Mouse (Mus musculus) intestine, embryonic 16.5 days (tissue): Measurements from ENCODE around the gene Mfsd12. TPM values are rescaled to one million over a fixed set of nuclear protein-coding genes. Genes with fewer than 3 reads are reported as not detected.
A peak's percentile ranks its signal among the peaks of the same experiment; 100 is the strongest.

Experiments
- ATAC-seq: fragments of 200-750 bp; cut with Nextera tagmentation; 2 replicates; pipeline ENCODE4 v1.8.0; 2017; ENCODE audit warnings: moderate TSS enrichment, moderate library complexity
- H3K27ac ChIP-seq: fragments of 300-500 bp; sonication (generic); 2 replicates; pipeline ENCODE4 v1.5.1; 2014; ENCODE audit warnings: mild to moderate bottlenecking, low read length
- H3K27me3 ChIP-seq: fragments of 300-500 bp; sonication (generic); replicated peaks from 2 replicates; pipeline ENCODE4 v1.6.1; 2014; ENCODE audit warnings: low read length, control low read depth, mixed read lengths; ENCODE audit not compliant: control insufficient read depth, insufficient read depth
- H3K36me3 ChIP-seq: fragments of 300-500 bp; sonication (generic); 2 replicates; pipeline ENCODE4 v1.6.1; 2014; ENCODE audit warnings: low read length, control low read depth; ENCODE audit not compliant: control insufficient read depth, insufficient read depth
- H3K4me1 ChIP-seq: fragments of 300-500 bp; sonication (generic); 2 replicates; pipeline ENCODE4 v1.6.1; 2014; ENCODE audit warnings: low read length, control low read depth, mixed read lengths; ENCODE audit not compliant: control insufficient read depth, insufficient read depth
- H3K4me2 ChIP-seq: fragments of 300-500 bp; sonication (generic); 2 replicates; pipeline ENCODE4 v1.6.1; 2014; ENCODE audit warnings: low read depth, low read length, control low read depth
- H3K4me3 ChIP-seq: fragments of 300-500 bp; sonication (generic); 2 replicates; pipeline ENCODE4 v1.5.1; 2014; ENCODE audit warnings: mild to moderate bottlenecking, low read length
- H3K9ac ChIP-seq: fragments of 300-500 bp; sonication (generic); 2 replicates; pipeline ENCODE4 v1.6.1; 2014; ENCODE audit warnings: low read depth, low read length
- H3K9me3 ChIP-seq: fragments of 300-500 bp; sonication (generic); 2 replicates; pipeline ENCODE4 v1.6.1; 2016; ENCODE audit warnings: low read length, control low read depth; ENCODE audit not compliant: control insufficient read depth
- WGBS: fragments of 180-500 bp; shearing (Covaris S2); extraction: QIAGEN DNeasy Blood & Tissue Kit; methylation state at CpG from one replicate; pipeline ENCODE4 v1.1.7; 2014; 5-methylcytosine and 5-hydroxymethylcytosine counted together
- polyA plus RNA-seq: library from polyadenylated mRNA; unstranded; fragments of >200 nt; fragmentation: Nextera tagmentation; extraction: Ambion mirVana; gene quantifications from 2 replicates; pipeline ENCODE4 v1.2.1, GENCODE M21; 2015

The Mfsd12 gene
- polyA plus RNA-seq, 1 experiment from 2014 or later, result 21.6 TPM

DNA sequence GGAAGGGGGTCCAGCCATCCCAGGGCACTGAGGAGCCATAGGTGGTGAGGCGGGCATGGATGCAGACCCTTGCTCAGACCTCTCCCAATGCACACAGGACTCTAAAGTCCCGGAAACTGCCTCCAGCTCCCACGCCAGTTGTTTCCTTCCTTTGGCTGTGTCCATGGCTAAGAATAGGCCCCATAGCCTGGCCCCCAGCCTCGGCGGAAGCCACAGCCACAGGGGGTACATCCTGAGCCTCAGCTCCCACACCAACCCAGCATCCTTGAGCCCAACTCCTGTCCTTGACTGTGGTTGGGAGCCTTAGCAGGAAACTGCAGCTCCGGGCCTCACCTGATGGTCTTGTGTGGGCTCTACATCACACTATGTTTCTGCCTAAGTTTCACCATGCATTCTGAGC, 30.4 kb upstream of the Mfsd12 start:
- 87% methylated on average over 6 of the region's 6 CpGs for WGBS
- Histone ChIP-seq H3K27ac (peak overlapping the region; percentile 23; the same call in 1 of the 2 replicates), H3K36me3 (peaks cover 46% of the 10 kb centered on the region), H3K9me3 (no peaks in the 10 kb centered on the region), H3K4me3 (no peak overlapping the region), H3K4me2 (no peak overlapping the region), H3K4me1 (peaks cover 34% of the 10 kb centered on the region), H3K9ac (no peak overlapping the region), H3K27me3 (no peaks in the 10 kb centered on the region)
- no peak for ATAC-seq

DNA sequence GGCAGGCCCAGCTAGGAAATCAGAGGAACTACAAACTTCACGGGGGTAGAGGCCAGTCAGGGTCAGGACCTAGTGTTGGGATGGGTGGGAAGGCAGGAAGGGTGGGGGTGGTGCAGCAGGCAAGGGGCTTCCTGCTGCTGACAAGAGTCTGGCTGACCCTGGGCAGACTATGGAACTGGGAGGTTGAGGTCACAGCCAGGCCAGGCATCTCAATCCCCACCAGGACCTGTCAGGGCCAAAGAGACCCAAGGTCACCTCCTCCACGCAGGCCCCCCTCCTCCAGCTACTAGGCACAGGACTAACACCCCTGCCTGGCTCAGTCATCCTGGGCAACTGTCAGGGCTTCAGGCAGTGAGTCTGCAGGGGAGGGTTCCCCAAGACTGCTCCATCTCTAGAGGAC, 29.3 kb upstream of the Mfsd12 start:
- no peak overlapping the region for H3K4me3 ChIP-seq
- H3K36me3 ChIP-seq, result peaks cover 40% of the 10 kb centered on the region
- H3K27ac ChIP-seq, result peak overlapping the region; percentile 95
- peaks cover 30% of the 10 kb centered on the region for H3K4me1 ChIP-seq
- peak overlapping the region; percentile 63 for H3K9ac ChIP-seq
- WGBS, result 49% methylated on average over 2 of the region's 2 CpGs
- H3K4me2 ChIP-seq, result peak overlapping the region; percentile 55; the same call in 1 of the 2 replicates
- no peaks in the 10 kb centered on the region for H3K9me3 ChIP-seq
- no peak for ATAC-seq
- H3K27me3 ChIP-seq, result peaks cover 5% of the 10 kb centered on the region; the same call in 1 of the 2 replicates

DNA sequence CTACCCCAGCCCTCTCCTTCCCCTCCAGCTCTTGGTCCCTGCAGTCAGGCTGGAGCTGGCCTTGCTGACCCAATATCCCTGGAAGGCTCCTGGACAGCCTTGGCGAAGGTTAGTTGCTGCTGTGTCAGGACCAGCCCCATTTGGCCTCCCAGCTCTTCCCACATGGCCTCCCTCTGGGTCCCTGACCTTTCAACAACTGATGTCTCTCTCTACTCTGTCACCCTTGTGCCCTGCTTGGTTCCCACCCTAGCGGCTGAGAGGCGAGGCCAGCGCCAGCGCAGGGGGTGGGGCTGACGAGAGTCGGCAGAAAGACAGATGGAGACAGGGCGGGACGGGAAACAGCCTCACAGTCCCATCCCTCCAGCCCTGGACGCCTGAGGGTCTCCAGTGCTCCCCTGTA, 28.9 kb upstream of the Mfsd12 start, which contains the start of gene Tbxa2r:
Gene Tbxa2r, plus strand, starts transcription at position 346 of the 400 bp plus-strand sequence.
- H3K4me1 ChIP-seq, result peaks cover 30% of the 10 kb centered on the region
- H3K4me3 ChIP-seq, result peak within 1 kb of the TSS; percentile 40
- ATAC-seq, result peak; percentile 21; the same call in 1 of the 2 replicates
- WGBS, result 11% methylated on average over 10 of the region's 10 CpGs
- no peaks in the 10 kb centered on the region for H3K9me3 ChIP-seq
- peak within 1 kb of the TSS; percentile 55 for H3K4me2 ChIP-seq
- peaks cover 38% of the 10 kb centered on the region for H3K36me3 ChIP-seq
- H3K27me3 ChIP-seq, result peaks cover 8% of the 10 kb centered on the region; the same call in 1 of the 2 replicates
- H3K27ac ChIP-seq, result peak within 1 kb of the TSS; percentile 95
- H3K9ac ChIP-seq, result peak within 1 kb of the TSS; percentile 63

DNA sequence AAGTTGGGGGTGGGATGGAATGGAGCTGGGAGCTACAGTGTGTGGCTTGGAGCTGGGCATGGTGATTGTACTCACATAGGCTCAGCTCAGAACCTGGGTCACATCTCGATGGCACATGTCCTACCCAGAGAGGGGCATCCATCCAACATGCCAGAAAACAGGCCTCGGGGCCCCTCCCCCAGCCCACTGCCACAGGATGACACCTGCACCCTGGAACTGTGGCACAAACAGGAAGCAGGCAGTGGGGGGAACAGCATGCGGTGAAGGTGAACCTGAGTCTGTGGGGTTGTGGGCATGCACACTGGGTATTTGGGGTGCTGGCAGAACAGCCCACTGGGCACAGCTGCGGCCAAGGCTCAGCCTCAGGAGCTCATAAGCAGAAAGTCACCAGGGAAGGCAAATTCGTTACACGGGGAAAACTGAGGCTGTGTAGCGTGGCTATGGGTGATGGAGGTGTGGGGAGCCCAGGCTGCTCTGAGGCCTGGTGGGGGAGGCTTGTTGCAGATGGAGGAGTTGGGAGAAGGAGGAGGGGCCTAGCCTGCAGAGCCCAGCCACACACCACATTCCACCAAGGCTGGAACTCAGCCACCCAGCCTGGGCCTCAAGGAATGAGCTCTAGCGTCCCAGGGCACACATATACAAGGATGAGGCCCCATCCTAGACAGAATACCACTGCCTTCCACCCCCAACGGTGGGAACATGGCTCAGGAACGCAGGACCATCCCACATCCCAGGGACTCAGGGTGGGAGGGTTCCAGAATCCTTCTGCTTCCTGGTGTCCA, 27.9 kb upstream of the Mfsd12 start:
- peak; percentile 80 for ATAC-seq
- H3K9me3 ChIP-seq, result no peaks in the 10 kb centered on the region
- H3K9ac ChIP-seq, result peak overlapping the region; percentile 63
- peaks cover 32% of the 10 kb centered on the region for H3K4me1 ChIP-seq
- WGBS, result 48% methylated on average over 10 of the region's 10 CpGs
- peak overlapping the region; percentile 40 for H3K4me3 ChIP-seq
- peaks cover 9% of the 10 kb centered on the region; the same call in 1 of the 2 replicates for H3K27me3 ChIP-seq
- H3K27ac ChIP-seq, result peak overlapping the region; percentile 95
- peaks cover 28% of the 10 kb centered on the region for H3K36me3 ChIP-seq
- peak overlapping the region; percentile 55 for H3K4me2 ChIP-seq

DNA sequence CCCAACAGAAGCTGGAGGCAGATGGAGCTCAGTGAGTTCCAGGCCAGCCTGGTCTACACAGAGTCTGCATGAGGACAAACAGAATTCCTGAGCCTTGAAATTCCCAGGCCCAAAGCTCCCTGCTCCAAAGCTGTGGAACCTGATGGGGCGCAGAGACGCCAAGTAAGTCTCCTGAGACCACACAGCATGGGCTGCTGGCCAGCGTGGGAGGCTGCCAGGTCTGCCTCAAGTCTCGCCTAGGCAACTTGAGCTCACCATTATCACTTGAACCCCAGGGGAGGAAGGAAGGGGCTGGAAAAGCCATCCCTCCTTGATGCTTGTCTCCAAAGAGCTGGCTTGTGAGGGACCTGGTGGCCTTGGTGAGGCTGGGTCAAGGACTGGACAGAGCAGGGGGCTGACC, 27.3 kb upstream of the Mfsd12 start:
- H3K4me2 ChIP-seq, result peak overlapping the region; percentile 35
- H3K9ac ChIP-seq, result peak overlapping the region; percentile 63
- peaks cover 36% of the 10 kb centered on the region for H3K4me1 ChIP-seq
- H3K27me3 ChIP-seq, result peaks cover 9% of the 10 kb centered on the region; the same call in 1 of the 2 replicates
- peak overlapping the region; percentile 40; the same call in 1 of the 2 replicates for H3K4me3 ChIP-seq
- peak overlapping the region; percentile 95 for H3K27ac ChIP-seq
- no peak for ATAC-seq
- peaks cover 22% of the 10 kb centered on the region for H3K36me3 ChIP-seq
- no peaks in the 10 kb centered on the region for H3K9me3 ChIP-seq
- WGBS, result 54% methylated on average over 4 of the region's 4 CpGs

DNA sequence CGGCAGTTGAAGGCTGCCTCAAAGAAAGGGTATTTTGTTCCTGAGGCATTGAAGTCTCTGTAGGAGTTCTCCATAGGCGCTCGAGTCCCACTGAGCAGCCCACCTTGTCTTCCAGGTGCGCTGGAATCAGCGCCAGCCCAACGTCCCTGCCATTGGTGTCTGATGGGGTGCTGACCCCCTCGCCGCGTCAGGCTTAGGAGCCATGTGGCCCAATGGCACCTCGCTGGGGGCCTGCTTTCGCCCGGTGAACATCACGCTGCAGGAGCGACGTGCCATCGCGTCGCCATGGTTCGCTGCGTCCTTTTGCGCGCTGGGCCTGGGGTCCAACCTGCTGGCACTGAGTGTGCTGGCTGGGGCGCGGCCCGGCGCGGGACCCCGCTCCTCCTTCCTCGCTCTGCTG, 25.0 kb upstream of the Mfsd12 start:
- Histone ChIP-seq H3K4me3 (peak overlapping the region; percentile 24), H3K9ac (peak overlapping the region; percentile 29; the same call in 1 of the 2 replicates), H3K9me3 (no peaks in the 10 kb centered on the region), H3K36me3 (no peaks in the 10 kb centered on the region), H3K4me1 (peaks cover 47% of the 10 kb centered on the region), H3K27me3 (peaks cover 9% of the 10 kb centered on the region; the same call in 1 of the 2 replicates), H3K27ac (no peak overlapping the region), H3K4me2 (peak overlapping the region; percentile 37)
- 29% methylated on average over 29 of the region's 29 CpGs for WGBS
- no peak for ATAC-seq

DNA sequence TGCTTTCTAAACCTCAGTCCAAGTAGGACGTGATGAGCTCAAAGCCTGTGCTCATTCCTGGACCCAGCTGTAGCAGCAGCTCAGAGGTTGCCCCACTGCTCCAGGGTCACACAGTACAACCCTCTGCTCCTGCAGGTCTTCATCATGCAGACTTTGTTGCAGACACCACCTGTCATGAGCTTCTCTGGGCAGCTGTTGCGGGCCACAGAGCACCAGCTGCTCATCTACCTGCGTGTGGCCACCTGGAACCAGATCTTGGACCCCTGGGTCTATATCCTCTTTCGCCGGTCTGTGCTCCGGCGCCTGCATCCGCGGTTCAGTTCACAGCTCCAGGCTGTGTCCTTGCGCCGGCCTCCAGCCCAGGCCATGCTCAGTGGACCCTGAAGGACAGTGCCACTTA, 23.0 kb upstream of the Mfsd12 start:
- peaks cover 9% of the 10 kb centered on the region; the same call in 1 of the 2 replicates for H3K27me3 ChIP-seq
- ATAC-seq, result no peak
- peaks cover 31% of the 10 kb centered on the region for H3K4me1 ChIP-seq
- no peaks in the 10 kb centered on the region for H3K9me3 ChIP-seq
- H3K36me3 ChIP-seq, result no peaks in the 10 kb centered on the region
- H3K27ac ChIP-seq, result peak overlapping the region; percentile 92
- no peak overlapping the region for H3K4me3 ChIP-seq
- peak overlapping the region; percentile 48 for H3K9ac ChIP-seq
- no peak overlapping the region for H3K4me2 ChIP-seq
- 74% methylated on average over 11 of the region's 11 CpGs for WGBS

DNA sequence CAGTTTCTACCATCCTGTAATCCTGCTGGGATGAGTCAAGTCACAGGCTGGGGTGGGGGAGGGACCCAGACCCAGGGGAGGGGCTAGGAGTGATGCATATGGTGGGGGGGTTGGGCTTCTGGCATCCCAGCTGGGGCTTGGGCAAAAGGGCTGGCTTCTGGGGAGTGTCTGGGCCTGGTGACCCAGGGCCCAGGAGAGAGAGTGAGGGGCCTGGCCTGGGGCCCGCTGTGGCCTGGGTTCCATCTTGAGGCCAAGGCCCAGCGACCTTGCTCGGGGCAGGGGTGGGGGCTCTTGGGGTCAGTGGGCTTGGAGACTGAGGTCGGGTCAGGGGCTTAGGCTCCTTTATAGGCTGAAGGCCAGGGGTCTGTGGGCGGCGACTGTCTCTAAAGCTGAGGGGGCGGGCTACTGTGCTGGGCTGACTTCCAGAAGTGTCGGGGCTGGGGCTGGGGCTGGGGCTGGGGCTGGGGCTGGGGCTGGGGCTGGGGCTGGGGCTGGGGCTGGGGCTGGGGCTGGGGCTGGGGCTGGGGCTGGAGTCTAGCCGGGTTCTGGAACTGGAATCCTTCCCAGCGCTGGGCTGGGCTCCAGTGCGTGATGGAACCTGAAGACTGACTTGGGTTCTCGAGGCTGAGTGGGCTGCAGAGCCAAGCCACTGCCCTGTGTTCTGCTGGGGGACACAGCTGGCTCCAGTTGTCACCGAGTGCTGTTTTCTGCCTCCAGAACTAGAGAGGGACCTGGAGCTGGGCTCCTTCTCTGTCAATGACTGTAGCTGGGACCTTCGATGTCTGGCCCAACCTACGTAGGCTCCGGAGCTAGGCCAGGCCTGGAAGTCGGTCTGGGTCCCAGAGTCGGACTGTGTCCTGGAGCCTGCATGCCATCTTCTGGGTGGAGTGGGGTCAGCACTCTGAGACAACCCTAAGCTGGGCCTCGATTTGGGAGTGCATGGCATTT, 21.6 kb upstream of the Mfsd12 start:
- H3K27me3 ChIP-seq, result peaks cover 9% of the 10 kb centered on the region; the same call in 1 of the 2 replicates
- peak overlapping the region; percentile 4; the same call in 1 of the 2 replicates for H3K4me2 ChIP-seq
- peaks cover 26% of the 10 kb centered on the region for H3K4me1 ChIP-seq
- H3K4me3 ChIP-seq, result no peak overlapping the region
- peak; percentile 56 for ATAC-seq
- WGBS, result 45% methylated on average over 19 of the region's 19 CpGs
- no peaks in the 10 kb centered on the region for H3K9me3 ChIP-seq
- H3K27ac ChIP-seq, result peak overlapping the region; percentile 92
- H3K9ac ChIP-seq, result peak overlapping the region; percentile 48
- no peaks in the 10 kb centered on the region for H3K36me3 ChIP-seq

DNA sequence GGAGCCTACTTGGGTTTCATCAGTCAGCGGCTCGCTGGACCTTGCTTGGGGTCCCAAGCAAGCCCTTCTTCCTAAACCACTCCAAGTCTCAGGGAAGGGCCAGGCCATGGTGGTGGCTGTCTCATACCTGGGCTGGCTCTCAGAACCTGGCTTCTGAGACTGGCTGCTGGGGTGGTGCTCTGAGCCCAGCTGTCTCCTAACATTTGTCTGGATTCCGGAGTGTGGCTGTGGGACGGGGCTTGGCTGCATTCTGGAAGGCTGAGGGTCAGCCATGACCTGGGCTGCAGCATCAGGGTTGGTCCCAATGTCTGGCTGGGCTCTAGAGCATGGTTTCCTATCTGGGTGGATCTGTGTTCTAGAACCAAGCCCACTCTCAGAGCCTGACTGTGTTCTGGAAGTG, 20.7 kb upstream of the Mfsd12 start:
- peaks cover 32% of the 10 kb centered on the region for H3K4me1 ChIP-seq
- H3K9ac ChIP-seq, result peak overlapping the region; percentile 37
- no peaks in the 10 kb centered on the region for H3K36me3 ChIP-seq
- no peak overlapping the region for H3K4me2 ChIP-seq
- no peaks in the 10 kb centered on the region for H3K9me3 ChIP-seq
- ATAC-seq, result no peak
- peaks cover 9% of the 10 kb centered on the region; the same call in 1 of the 2 replicates for H3K27me3 ChIP-seq
- no peak overlapping the region for H3K4me3 ChIP-seq
- H3K27ac ChIP-seq, result peak overlapping the region; percentile 83
- WGBS, result 91% methylated on average over 4 of the region's 4 CpGs
